Mouse (Mus musculus) cerebellum, adult 11-12 months (tissue): ENCODE results near the gene Mup13.
"Not testable (repeated sequence)": the region's sequence is repeated elsewhere in the genome, so short reads cannot be mapped to it uniquely, and the experiment has no call there.

Experiments
- DNase-seq: peaks from one replicate; pipeline ENCODE4 v3.0.0; 2022

Mup13 gene

GRCm38 (mm10) chr4:61228186-61228585, at the start of gene Mup13:
Gene Mup13 (minus strand): TSS chr4:61228286.
- not testable (repeated sequence) for DNase-seq
